Mouse (Mus musculus): Measurements from ENCODE around the gene Smyd4. TPM values are rescaled to one million over a fixed set of nuclear protein-coding genes. Genes with fewer than 3 reads are reported as not detected.
"Not testable (repeated sequence)": the region's sequence is repeated elsewhere in the genome, so short reads cannot be mapped to it uniquely, and the experiment has no call there.

Smyd4 gene
- polyA plus RNA-seq, 1 experiment from 2014 or later = 12.8 TPM

DNA sequence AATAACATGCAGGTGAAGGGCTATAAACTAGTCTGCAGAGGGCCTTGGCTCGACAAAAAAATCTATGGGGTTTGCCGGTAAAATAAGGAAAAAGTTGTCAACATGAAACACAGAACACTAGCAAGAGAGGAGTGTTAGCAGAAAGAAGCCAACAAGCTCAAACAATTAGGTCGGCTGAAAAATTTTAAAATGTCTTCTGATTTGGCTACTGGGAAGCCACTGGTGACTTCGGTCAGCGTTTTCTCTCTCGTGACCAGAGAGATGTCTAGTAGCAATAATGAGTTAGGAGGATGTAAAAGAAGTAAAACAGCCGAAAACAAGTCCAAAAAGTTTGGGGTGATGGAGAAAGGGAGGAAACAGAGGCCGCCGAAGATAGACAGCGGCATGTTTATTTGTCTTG is 637 bp upstream of the Smyd4 start:
- H3K27ac ChIP-seq (replicated peaks) = peak overlapping the region; percentile 46; the same call in 1 of the 2 replicates
- no peaks in the 10 kb centered on the region for H3K36me3 ChIP-seq
- no peak for ATAC-seq (ENCODE audit: low read depth)
- peak overlapping the region; percentile 83 for H3K9ac ChIP-seq
- H3K4me3 ChIP-seq = peak overlapping the region; percentile 80
- under 1% methylated on average over 10 of the region's 10 CpGs for WGBS
- no peaks in the 10 kb centered on the region for H3K9me3 ChIP-seq
- H3K27me3 ChIP-seq = no peaks in the 10 kb centered on the region
- peaks cover 22% of the 10 kb centered on the region for H3K4me1 ChIP-seq (replicated peaks)
- H3K4me2 ChIP-seq = peak overlapping the region; percentile 92

DNA sequence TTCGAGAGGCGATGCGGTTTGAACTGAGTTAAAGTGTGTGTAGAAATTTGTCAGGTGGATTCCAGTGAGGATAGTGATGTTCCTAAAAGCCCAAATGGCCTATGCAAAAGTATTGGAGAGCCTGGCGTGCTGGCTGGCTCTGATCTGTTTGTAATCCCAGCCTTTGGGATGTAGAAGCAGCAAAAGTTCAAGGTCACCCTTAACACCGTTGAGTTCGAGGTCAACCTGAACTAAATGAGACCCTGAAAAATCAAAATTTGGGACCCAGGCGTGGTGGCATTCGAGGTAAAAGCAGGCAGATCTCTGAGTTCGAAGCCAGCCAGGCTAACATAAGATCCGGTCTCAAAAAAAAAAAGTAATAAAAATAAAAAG is 643 bp downstream of the Smyd4 start:
- ATAC-seq (ENCODE audit: low read depth) = no peak
- H3K4me2 ChIP-seq = peak overlapping the region; percentile 92
- WGBS = 55% methylated on average over 10 of the region's 10 CpGs
- H3K36me3 ChIP-seq = no peaks in the 10 kb centered on the region
- peak overlapping the region; percentile 81 for H3K9ac ChIP-seq
- H3K27ac ChIP-seq (replicated peaks) = peak overlapping the region; percentile 63; the same call in 1 of the 2 replicates
- no peaks in the 10 kb centered on the region for H3K27me3 ChIP-seq
- H3K4me3 ChIP-seq = peak overlapping the region; percentile 80
- no peaks in the 10 kb centered on the region for H3K9me3 ChIP-seq
- H3K4me1 ChIP-seq (replicated peaks) = peaks cover 22% of the 10 kb centered on the region

DNA sequence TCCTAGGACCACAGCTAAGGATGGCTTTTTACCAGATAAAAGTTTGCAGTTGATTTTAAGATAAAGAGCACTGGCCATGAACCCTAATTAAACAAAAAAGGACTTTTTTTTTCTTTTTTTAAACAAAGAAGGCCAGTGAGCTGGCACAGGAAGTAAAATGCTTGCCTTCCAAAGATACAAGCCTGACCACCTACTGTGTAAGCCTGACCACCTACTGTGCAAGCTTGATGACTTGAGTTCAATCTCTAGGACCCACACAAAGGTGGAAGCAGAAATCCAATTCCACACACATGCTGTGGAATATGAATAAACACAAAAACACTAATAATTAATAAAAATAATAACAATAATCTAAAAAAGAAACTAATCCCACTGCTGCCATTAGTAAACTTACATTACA is 3.0 kb downstream of the Smyd4 start:
- Histone ChIP-seq H3K9ac (no peak overlapping the region), H3K27me3 (no peaks in the 10 kb centered on the region), H3K4me2 (no peak overlapping the region), H3K36me3 (peaks cover 4% of the 10 kb centered on the region; the same call in 1 of the 2 replicates), H3K27ac (replicated peaks) (no peak overlapping the region), H3K4me1 (replicated peaks) (peaks cover 21% of the 10 kb centered on the region), H3K4me3 (no peak overlapping the region), H3K9me3 (no peaks in the 10 kb centered on the region)
- no peak for ATAC-seq (ENCODE audit: low read depth)

DNA sequence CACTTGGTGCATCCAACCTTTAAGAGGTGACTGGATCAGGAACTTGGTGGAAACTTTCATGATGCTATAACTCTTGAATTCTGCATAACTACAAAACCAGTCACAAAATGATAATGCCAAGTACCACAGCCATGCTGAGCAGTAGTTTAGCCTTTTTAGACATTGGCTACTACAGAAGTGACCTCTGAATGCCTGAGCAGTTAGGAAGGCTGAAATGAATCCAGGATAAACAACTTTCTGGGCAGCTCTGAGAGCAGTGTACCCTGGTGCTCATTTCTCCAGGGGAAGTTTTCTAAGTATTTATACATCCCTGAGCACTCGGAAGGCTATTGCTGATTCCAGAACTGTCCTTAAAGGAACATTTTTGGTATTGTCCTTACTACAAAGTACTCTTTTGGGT is 7.2 kb downstream of the Smyd4 start:
- Histone ChIP-seq H3K9me3 (no peaks in the 10 kb centered on the region), H3K27me3 (no peaks in the 10 kb centered on the region), H3K9ac (no peak overlapping the region), H3K27ac (replicated peaks) (no peak overlapping the region), H3K4me2 (no peak overlapping the region), H3K36me3 (peaks cover 4% of the 10 kb centered on the region; the same call in 1 of the 2 replicates), H3K4me1 (replicated peaks) (no peaks in the 10 kb centered on the region), H3K4me3 (no peak overlapping the region)
- no peak for ATAC-seq (ENCODE audit: low read depth)
- WGBS = 79% methylated on average over 1 of the region's 1 CpGs

DNA sequence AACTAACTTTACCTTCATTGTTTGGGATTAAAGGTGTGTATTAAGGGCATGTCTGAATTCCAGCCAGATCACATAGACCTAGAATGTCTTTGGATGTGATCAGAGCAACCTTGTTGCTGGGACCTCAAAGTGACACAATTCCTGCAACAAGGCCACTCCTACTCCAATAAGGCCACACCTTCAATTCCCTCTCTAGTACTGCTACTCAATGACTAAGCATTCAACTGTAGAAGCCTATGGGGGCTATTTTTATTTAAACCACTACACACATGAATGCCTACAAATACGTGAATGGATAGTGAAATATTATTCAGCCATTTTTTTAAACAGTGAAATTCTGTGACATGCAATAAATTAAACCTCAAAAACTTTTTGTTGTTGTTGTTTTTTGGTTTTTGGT is 28.9 kb downstream of the Smyd4 start:
- Histone ChIP-seq H3K4me3 (no peak overlapping the region), H3K36me3 (no peaks in the 10 kb centered on the region), H3K9me3 (no peaks in the 10 kb centered on the region), H3K4me1 (replicated peaks) (no peaks in the 10 kb centered on the region), H3K27me3 (no peaks in the 10 kb centered on the region), H3K27ac (replicated peaks) (no peak overlapping the region), H3K9ac (no peak overlapping the region), H3K4me2 (no peak overlapping the region)
- WGBS = 91% methylated on average over 1 of the region's 1 CpGs
- no peak for ATAC-seq (ENCODE audit: low read depth)

DNA sequence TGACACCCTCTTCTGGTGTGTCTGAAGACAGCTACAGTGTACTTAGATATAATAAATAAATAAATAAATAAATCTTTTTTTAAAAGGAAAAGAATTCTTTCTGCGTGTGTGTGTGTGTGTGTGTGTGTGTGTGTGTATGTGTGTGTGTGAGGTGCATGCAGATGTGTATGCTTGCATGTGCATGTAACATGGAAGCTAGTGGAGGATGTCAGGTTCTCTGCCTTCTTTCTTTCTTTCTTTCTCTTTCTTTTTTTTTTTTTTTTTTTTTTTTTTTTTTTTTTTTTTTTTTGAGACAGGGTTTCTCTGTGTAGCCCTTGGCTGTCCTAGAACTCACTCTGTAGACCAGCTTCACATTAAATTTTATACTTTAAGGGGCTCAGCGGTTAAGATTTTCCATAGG is 30.6 kb downstream of the Smyd4 start:
- H3K9ac ChIP-seq; H3K27me3 ChIP-seq; ATAC-seq (ENCODE audit: low read depth); H3K27ac ChIP-seq (replicated peaks); H3K9me3 ChIP-seq; H3K36me3 ChIP-seq; H3K4me2 ChIP-seq; H3K4me3 ChIP-seq; H3K4me1 ChIP-seq (replicated peaks): not testable (repeated sequence)
- 82% methylated on average over 2 of the region's 2 CpGs for WGBS

DNA sequence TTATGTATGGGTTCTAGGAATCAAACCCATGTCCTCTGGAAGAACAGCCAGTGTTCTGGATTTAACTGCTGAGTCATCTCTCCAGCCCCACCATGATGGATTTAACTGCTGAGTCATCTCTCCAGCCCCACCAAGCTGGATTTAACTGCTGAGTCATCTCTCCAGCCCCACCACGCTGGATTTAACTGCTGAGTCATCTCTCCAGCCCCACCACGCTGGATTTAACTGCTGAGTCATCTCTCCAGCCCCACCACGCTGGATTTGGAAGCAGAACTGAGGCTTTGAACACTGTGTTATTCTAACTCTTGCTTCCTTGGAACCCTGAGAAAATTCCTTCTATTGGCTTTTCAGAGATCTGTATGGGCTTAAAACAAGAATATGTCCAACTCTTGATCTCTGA is 35.3 kb downstream of the Smyd4 start:
- 60% methylated on average over 3 of the region's 3 CpGs for WGBS

DNA sequence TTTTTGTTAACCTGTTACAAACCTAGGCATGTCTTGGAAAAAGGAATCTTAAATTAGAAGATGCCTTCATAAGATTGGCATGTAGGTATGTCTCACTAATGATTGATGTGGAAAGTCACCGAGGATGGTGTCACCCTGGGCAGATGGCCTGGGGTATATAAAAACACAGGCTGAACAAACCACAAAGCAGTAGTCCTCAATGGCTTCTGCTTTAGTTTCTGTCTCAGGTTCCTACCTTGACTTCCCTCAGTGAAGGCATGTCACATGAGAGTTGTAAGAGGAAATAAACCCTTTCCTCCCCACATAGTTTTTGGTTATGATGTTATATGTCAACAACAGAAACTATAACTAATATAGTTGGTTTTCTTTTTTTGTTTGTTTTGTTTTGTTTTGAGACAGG is 47.4 kb downstream of the Smyd4 start:
- no peak overlapping the region for H3K4me3 ChIP-seq
- no peak overlapping the region for H3K4me2 ChIP-seq
- H3K27me3 ChIP-seq = no peaks in the 10 kb centered on the region
- ATAC-seq (ENCODE audit: low read depth) = no peak
- no peak overlapping the region for H3K9ac ChIP-seq
- H3K4me1 ChIP-seq (replicated peaks) = no peaks in the 10 kb centered on the region
- 78% methylated on average over 1 of the region's 1 CpGs for WGBS
- no peaks in the 10 kb centered on the region for H3K36me3 ChIP-seq
- H3K27ac ChIP-seq (replicated peaks) = no peak overlapping the region
- no peaks in the 10 kb centered on the region for H3K9me3 ChIP-seq

More for the DNA sequence above, 35.3 kb downstream of the Smyd4 start:
- H3K36me3 ChIP-seq; H3K27ac ChIP-seq (replicated peaks); H3K4me1 ChIP-seq (replicated peaks); H3K4me3 ChIP-seq; H3K4me2 ChIP-seq; H3K9ac ChIP-seq; H3K27me3 ChIP-seq; ATAC-seq (ENCODE audit: low read depth); H3K9me3 ChIP-seq: not testable (repeated sequence)

DNA sequence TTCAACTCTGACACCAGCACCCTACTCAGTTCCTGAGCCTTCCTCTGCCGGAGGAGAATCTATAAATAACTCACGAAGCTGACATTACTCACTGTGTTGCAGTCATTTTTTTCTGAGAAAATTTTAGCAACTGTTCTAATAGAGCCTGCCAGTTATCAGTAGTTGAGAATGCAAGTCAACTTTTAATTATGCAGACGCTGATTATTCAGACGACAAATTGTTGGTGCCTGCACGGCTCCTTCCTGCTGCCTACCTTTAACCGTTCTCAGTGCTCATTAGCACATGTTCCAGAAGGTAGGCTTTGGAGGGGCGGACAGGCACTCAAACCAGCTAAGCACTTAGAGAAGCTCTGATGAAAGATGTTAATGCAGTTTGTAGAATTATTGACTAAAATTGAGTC is 49.2 kb downstream of the Smyd4 start:
- Histone ChIP-seq H3K36me3 (no peaks in the 10 kb centered on the region), H3K4me2 (no peak overlapping the region), H3K27ac (replicated peaks) (no peak overlapping the region), H3K27me3 (no peaks in the 10 kb centered on the region), H3K4me1 (replicated peaks) (peaks cover 2% of the 10 kb centered on the region), H3K9ac (no peak overlapping the region), H3K4me3 (no peak overlapping the region), H3K9me3 (no peaks in the 10 kb centered on the region)
- 82% methylated on average over 7 of the region's 7 CpGs for WGBS
- no peak for ATAC-seq (ENCODE audit: low read depth)

DNA sequence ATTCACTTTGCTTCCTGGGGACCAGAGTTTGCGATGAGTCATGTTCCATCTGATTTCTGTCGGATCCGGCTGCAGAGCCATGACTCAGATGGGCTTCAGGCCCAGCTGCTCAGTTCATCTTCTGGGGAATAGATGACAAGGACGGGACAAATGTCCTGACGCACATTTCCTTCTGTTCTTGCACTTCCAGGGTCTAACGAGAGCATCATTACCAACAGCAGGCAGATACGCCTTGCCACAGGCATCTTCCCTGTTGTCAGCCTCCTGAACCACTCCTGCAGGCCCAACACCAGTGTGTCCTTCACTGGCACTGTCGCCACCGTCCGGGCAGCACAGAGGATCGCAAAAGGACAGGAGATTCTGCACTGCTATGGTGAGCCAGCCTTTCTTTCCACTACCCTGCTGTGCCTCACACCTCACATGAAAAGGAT is 51.2 kb downstream of the Smyd4 start:
- Histone ChIP-seq H3K9me3 (no peaks in the 10 kb centered on the region), H3K9ac (no peak overlapping the region), H3K4me2 (no peak overlapping the region), H3K27ac (replicated peaks) (no peak overlapping the region), H3K4me1 (replicated peaks) (peaks cover 3% of the 10 kb centered on the region), H3K27me3 (no peaks in the 10 kb centered on the region), H3K36me3 (no peaks in the 10 kb centered on the region), H3K4me3 (no peak overlapping the region)
- WGBS = 90% methylated on average over 11 of the region's 11 CpGs
- no peak for ATAC-seq (ENCODE audit: low read depth)

DNA sequence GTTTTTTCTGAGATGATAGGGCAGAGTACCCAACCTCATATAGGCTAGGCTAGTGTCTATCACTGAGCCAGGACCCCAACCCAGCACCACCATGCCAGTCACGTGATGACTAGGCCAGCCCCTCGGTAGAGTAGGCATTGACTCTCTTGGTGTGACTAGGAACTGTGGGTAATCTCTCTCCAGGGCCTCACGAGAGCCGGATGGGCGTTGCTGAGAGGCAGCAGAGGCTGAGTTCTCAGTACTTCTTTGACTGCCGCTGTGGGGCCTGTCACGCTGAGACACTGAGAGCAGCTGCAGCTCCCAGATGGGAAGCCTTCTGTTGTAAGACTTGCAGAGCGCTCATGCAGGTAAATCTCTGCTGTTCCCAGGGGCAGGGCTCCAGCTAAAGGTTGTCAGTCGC is 51.9 kb downstream of the Smyd4 start:
- 0 out of 2 replicates have a peak, but pooled peaks cover 3% of the 10 kb centered on the region for H3K36me3 ChIP-seq
- ATAC-seq (ENCODE audit: low read depth) = no peak
- H3K9ac ChIP-seq = peak overlapping the region; percentile 34; the same call in 1 of the 2 replicates
- H3K4me1 ChIP-seq (replicated peaks) = peaks cover 3% of the 10 kb centered on the region
- H3K4me2 ChIP-seq = no peak overlapping the region
- no peaks in the 10 kb centered on the region for H3K27me3 ChIP-seq
- H3K27ac ChIP-seq (replicated peaks) = no peak overlapping the region
- 63% methylated on average over 9 of the region's 9 CpGs for WGBS
- no peak overlapping the region for H3K4me3 ChIP-seq
- no peaks in the 10 kb centered on the region for H3K9me3 ChIP-seq

DNA sequence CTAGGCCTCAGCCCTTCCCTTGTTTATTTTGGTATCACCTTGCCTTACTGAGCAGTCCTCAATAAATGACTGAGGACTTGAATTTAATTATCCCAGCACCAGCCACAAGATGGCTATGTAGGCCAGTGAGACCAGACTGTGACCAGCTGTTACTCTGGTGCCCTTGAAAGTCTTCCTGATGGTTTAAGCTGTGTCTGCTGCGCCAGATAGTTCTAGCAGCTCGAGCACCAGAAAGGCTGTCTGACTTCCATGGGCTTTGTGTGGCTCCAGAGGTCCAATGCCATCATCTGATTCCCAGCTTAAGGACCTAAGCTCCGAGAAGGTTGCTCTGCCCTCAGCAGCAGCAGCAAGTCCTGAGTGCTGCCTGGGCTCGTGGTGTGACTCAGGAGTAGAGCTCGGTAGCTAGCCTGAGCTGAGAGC is 54.0 kb downstream of the Smyd4 start:
- H3K4me2 ChIP-seq = no peak overlapping the region
- no peaks in the 10 kb centered on the region for H3K9me3 ChIP-seq
- WGBS = 69% methylated on average over 5 of the region's 5 CpGs
- no peak overlapping the region for H3K4me3 ChIP-seq
- 0 out of 2 replicates have a peak, but pooled peaks cover 3% of the 10 kb centered on the region for H3K36me3 ChIP-seq
- no peak for ATAC-seq (ENCODE audit: low read depth)
- no peaks in the 10 kb centered on the region for H3K27me3 ChIP-seq
- H3K4me1 ChIP-seq (replicated peaks) = peaks cover 3% of the 10 kb centered on the region
- H3K27ac ChIP-seq (replicated peaks) = no peak overlapping the region
- H3K9ac ChIP-seq = no peak overlapping the region

DNA sequence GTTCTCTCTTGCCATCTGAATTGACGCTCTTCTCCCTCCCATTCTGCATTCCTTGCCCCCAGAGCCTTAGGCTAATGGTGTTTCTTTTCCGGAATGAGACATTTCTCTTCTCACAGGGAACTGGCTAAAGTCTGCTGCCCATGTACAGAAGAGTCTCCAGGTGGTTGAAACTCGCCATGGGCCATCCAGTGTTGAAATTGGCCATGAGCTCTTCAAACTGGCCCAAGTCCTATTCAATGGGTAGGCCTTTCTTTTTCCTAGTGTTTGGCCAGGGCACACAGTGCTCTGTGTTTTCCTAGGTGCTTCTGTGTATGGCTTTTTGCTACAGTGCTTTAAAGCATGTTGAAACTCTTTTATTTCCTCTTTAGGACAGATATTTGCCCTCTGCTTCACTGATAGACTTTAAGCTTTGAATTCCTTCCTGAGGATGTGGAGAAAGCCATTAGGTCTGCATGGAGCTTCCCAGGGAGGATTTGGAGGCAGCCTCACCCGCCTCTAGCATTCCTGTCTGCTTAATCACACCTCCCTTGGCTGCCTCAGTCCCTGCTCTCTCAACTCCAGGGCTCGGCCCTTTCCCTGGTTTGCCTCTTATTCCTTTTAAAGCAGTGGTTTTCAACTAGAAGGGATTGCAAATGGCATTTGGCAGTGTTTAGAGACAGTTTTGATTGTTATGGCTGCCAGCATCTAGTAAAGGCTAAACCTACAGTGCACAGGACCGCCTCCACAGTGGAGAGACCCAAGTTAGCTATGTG is 55.2 kb downstream of the Smyd4 start:
- no peaks in the 10 kb centered on the region for H3K9me3 ChIP-seq
- no peaks in the 10 kb centered on the region for H3K27me3 ChIP-seq
- no peak overlapping the region; the same call in 1 of the 2 replicates for H3K9ac ChIP-seq
- WGBS = 78% methylated on average over 6 of the region's 6 CpGs
- H3K36me3 ChIP-seq = 0 out of 2 replicates have a peak, but pooled peaks cover 3% of the 10 kb centered on the region
- no peak for ATAC-seq (ENCODE audit: low read depth)
- H3K4me3 ChIP-seq = no peak overlapping the region
- peaks cover 3% of the 10 kb centered on the region for H3K4me1 ChIP-seq (replicated peaks)
- H3K27ac ChIP-seq (replicated peaks) = no peak overlapping the region
- H3K4me2 ChIP-seq = no peak overlapping the region

Measured in neural tube, embryonic 13.5 days (tissue).